Mouse (Mus musculus): ENCODE data around the gene Rarres2.
"Not testable (repeated sequence)": the region's sequence is repeated elsewhere in the genome, so short reads cannot be mapped to it uniquely, and the experiment has no call there.

The Rarres2 gene

DNA sequence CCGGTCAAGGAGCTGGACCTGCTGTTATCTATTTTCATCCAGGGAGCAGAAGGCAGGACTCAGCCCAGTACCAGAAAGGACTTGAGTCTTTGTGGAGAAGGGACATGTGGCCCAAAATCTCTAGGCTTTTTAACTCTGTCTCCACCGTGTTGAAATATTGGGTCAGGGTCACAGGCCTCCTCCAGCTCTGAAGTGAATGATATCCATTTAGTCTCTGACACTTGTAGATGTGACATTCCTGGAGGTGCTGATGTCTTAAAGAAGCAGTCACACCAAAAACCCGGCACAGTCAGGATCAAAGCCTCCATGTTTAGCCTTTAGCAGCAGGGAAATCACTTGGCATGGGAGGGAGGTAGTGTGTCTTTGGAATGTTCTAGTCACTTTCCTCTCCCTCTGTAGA lies 31.9 kb downstream of the Rarres2 start:
- no peak for DNase-seq

DNA sequence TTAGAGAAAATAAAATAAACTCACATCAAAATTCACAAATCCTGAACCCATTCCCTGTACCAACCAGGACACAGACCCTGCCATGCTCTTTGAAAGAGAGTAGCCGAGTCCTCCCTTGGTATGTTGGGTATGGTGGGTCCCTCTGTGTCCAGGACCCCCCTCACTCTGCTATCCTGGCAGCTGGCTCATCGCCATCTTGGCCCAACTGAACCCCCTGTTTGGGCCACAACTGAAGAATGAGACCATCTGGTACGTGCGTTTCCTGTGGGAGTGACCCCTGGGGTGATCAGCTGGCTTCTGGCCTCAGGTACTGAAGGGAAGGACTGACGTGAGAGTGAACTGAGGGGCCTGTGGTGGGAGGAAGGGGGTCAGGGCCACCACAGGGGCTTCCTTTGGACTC lies 32.7 kb downstream of the Rarres2 start:
- no peak for DNase-seq

DNA sequence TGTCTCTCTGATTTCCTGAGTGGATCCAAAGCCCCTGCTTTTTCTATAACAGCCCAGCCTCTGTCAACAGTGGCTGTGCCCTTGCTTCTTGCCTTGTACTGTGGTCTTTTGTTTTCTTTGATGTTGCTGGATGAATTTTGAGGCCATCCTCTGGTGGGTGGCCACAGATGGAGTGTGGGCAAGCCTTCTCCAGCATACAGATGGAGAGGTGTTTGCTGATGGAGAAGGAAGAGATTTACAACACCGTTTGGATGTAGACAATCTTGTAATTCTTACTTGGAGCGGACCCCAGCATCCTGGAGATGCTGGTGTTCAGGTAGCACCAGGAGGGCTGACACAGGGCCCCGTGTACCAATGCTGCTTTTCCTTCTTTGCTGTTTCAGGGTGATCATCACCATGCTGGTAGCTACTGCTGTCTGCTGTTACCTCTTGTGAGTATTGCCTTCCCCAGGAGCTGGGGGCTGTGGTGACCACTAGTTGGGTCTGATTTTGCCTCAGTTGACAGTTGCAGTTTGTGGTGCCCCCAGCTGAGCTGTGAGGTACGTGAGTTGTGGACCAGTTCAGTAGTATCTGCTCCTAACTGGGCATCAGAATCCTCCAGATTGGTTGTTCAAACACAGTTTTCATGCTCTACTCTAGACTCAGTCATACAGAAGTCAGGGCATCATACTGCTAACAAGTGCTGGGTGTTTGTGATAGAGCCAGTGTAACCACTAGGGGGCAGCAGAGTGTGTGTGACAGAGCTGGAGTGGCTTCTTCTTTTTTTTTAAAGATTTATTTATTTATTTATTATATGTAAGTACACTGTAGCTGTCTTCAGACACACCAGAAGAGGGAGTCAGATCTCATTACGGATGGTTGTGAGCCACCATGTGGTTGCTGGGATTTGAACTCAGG lies 33.5 kb downstream of the Rarres2 start:
- peak; percentile 89 for DNase-seq

DNA sequence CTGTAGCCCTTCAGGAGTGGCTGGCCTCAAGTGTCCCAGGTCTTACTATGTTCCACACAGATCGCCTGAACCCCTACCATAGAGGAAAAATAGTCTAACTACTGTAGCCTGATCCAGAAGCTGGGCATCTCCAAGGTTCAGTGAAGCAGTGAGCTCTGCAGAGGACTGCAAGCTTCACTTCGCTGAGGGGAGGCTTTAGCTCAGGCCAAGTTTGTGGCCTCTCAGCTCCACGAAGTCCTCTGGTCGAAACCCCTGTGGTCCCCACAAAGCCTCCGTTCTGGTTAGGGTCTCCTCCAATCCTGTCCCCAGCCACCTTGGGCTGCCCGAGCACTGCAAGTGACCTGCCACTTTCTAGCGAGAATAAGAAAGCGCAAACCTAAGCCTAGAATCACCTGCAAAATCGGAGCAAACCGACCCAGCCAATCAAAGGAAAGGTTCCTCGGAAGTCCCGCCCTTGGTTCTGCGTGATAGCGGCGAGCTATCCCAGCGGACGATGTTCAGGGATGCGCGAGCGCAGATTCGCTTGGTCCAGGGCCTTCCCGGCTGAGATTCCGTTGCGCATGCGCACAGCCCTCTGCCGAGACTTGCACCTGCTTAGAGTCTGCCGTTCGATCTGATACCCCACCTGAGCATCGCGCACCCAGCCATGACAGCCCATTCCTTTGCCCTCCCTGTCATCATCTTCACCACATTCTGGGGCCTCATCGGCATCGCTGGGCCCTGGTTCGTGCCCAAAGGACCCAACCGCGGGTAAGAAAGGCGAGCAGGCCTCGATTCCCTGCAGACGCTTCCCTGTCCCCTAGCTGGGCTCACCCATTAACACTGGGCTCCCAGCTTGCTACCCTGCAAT lies 35.3 kb downstream of the Rarres2 start, which contains the start of gene Atp6v0e2:
Gene Atp6v0e2 (plus strand): TSS at position 511 of the 850 bp plus-strand sequence.
- DNase-seq = peak; percentile 89

DNA sequence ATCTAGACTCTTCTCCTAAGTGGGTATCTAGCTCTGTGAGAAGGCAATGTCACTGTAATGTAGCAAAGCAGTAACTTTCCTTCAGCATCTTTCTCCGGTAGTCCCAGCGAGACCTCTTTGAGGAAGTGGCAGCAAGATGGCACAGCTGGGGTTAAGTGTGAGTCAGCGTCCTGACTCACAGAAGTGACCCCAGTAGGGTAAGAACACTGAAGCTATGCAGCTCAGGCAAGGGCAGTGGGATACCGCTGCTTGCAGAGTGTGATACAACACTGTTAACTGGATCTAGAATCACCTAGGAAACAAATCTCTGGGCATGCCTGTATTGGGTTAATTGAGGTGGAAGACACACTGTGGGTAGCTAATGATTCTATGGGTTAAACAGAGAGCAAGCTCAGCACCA lies 36.5 kb downstream of the Rarres2 start:
- DNase-seq = no peak

DNA sequence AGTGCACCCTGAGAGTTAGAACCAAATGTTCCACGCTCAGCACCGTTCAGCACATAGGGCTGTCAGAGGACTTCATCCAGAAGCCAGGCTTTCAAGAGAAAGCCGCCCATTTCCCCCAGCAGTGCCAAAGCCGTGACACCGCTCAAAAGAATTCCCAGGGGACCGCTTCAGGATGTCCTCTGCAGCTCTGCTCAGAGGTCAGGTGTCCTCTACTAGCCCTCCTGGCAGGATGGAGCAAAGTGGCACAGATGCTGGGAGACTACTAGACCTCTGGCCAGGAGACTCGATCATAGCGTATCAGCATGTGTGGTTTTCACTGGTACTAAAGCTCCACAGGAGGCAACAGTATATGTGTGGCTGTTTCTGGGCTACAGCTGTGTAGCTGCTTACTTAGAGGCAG lies 37.7 kb downstream of the Rarres2 start:
- peak; percentile 41 for DNase-seq

DNA sequence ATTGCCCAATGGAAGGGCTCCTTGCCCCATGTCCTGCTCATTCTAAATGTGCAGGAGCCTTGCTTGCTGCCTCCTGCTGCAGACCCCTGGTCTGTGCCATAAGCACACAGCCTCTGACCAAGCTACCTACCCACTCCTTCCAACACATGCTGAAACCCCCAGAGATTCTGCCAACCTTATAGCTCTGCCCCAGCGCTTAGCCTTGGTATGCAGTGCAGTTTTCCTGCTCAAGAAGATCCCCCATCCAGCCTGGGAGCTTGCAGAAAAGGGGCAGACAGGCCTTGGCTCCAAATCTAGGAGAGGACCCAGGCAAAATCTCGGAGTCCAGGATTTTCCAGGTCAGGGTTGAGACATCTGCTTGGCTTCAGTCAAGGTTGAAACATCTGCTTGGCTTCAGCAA lies 39.1 kb downstream of the Rarres2 start:
- no peak for DNase-seq

DNA sequence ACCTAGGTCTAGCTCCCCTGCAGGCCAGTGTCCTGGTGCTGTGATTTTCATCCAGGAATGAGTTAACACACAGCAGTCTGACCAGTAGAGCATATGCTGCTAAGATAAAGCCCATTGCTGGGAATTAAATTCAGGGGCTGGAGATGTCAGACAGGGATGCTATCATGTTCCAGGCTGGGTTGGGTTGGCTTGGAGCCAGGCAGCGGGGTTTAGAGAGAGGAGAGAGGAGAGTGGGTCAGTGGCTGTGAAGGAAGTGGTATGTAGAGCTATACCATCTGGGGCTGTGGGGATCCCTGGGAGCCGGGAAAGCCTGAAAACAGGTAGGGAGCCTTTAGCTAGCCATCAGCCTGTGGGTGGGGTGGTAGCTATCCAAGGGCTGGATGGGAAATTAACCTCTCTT lies 41.7 kb downstream of the Rarres2 start:
- DNase-seq = no peak

DNA sequence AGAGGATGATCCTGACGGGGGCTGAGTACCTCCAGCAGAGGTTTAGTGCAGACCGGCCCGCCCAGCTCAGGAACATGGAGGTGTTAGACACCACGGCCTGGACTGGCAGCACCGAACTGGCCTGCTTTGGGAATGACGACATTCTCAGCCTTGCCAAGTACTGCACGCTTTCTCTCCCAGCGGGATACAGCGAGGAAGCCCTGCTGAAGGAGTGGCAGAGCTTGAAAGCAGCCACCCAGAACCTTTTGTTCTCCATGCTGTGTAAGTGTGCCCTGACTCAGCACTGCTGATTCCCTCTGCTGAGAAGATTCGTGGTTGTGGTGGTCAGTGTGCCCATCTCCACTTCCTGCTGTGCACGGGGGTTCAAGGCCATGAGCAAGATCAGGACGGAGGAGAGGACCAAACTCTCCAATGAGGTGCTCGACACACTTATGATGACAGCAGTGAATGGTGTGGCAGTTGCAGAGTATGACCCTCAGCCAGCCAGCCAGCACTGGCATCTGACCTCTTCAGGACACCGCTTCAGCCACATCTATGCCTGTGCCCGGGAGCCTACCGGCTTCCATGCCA lies 42.6 kb downstream of the Rarres2 start:
- no peak for DNase-seq

DNA sequence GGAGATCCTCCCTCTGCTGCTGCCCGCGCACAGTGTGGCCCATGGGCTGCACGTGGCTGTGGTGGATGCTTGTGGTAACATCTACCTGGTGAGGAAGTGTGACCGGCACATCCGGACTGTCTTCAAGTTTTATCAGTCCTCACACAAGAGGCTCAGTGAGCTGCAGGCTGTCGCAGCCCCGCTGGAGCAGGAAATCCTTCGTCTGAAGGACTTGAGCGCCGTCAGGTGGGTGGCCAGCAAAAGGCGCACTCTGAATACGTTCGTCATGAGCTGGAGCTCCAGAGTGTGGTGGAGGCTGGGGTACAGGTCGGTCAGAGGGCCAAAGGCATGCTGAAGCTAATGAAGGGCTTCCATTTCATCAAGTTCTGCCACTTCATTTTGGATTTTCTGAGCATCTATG lies 43.3 kb downstream of the Rarres2 start:
- DNase-seq = no peak

DNA sequence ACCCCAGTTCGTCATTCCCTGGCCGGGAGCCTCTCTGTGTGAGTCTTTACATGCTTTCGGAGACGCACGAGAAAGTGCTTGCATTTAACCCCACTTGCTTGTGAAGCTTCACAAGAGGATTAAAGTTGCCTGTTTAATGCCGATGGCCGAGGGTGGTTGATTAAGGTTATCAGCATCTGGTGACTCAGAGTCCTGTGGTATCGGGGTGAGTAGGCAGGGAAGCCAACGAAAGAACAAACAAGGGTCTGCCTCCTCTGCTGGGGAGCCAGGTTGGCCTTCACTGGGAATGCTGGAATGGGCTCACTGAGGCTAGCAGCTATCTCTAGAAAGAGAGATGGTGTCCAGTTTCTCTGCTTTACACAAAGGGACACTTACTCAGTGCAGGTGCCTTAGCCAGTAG lies 44.7 kb downstream of the Rarres2 start:
- DNase-seq = no peak

DNA sequence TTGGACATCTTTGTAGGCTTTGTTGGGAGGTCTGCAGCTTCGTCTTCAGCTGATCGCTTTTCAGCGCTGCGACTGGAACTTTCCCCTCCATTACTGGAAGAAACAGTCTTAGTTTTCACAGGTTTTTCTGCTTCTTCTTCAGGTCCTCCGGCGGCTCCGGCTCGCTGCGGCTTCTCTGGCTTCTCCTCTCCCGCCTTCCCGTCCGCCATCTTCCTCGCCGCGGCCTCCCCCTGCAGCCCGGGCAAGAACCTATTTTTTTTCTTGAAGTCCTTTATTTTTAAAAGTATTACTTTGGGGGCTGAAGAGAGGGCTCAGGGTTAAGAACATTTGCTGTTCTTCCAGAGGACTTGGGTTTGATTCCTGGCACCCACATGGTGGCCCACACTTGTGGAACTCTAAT lies 47.7 kb downstream of the Rarres2 start:
- DNase-seq = not testable (repeated sequence)
